Mouse (Mus musculus) heart, embryonic 16.5 days (tissue): ENCODE measurements at regions not wholly inside any gene's neighbourhood (a gene's known extent, or its start where the extent isn't known, plus 50 kb on each side); places are given as distances from the start of the nearest gene placed in this dataset.

Source experiments
- ATAC-seq: fragments of 200-750 bp; cut with Nextera tagmentation; replicated peaks from 2 replicates; pipeline ENCODE4 v1.8.0; 2017; ENCODE audit warnings: moderate number of reproducible peaks; ENCODE audit not compliant: insufficient read depth, low FRiP score; ENCODE audit errors: extremely low read depth
- H3K27ac ChIP-seq: fragments of 300-500 bp; sonication (generic); 2 replicates; pipeline ENCODE4 v1.5.1; 2014; ENCODE audit warnings: mild to moderate bottlenecking, low read length, control low read depth, moderate library complexity
- H3K27me3 ChIP-seq: fragments of 300-500 bp; sonication (generic); 2 replicates; pipeline ENCODE4 v1.6.1; 2014; ENCODE audit warnings: low read length, mixed read lengths; ENCODE audit not compliant: control insufficient read depth, insufficient read depth
- H3K36me3 ChIP-seq: fragments of 300-500 bp; sonication (generic); 2 replicates; pipeline ENCODE4 v1.6.1; 2014; ENCODE audit not compliant: control insufficient read depth, insufficient read depth
- H3K4me1 ChIP-seq: fragments of 300-500 bp; sonication (generic); 2 replicates; pipeline ENCODE4 v1.6.1; 2014; ENCODE audit warnings: low read length, mixed read lengths; ENCODE audit not compliant: control insufficient read depth, insufficient read depth
- H3K4me2 ChIP-seq: fragments of 300-500 bp; sonication (generic); 2 replicates; pipeline ENCODE4 v1.6.1; 2014; ENCODE audit warnings: low read depth, mild to moderate bottlenecking, control low read depth, low read length
- H3K4me3 ChIP-seq: fragments of 300-500 bp; sonication (generic); 2 replicates; pipeline ENCODE4 v1.5.1; 2014; ENCODE audit warnings: mild to moderate bottlenecking, control low read depth, low read length
- H3K9ac ChIP-seq: fragments of 300-500 bp; sonication (generic); 2 replicates; pipeline ENCODE4 v1.6.1; 2014; ENCODE audit warnings: low read length, control low read depth
- H3K9me3 ChIP-seq: fragments of 300-500 bp; sonication (generic); replicated peaks from 2 replicates; pipeline ENCODE4 v1.6.1; 2016; ENCODE audit warnings: low read length; ENCODE audit not compliant: control insufficient read depth
- WGBS: fragments of 180-500 bp; shearing (Covaris S2); extraction: QIAGEN DNeasy Blood & Tissue Kit; methylation state at CpG from one replicate; pipeline ENCODE4 v1.1.7; 2014; 5-methylcytosine and 5-hydroxymethylcytosine counted together

DNA sequence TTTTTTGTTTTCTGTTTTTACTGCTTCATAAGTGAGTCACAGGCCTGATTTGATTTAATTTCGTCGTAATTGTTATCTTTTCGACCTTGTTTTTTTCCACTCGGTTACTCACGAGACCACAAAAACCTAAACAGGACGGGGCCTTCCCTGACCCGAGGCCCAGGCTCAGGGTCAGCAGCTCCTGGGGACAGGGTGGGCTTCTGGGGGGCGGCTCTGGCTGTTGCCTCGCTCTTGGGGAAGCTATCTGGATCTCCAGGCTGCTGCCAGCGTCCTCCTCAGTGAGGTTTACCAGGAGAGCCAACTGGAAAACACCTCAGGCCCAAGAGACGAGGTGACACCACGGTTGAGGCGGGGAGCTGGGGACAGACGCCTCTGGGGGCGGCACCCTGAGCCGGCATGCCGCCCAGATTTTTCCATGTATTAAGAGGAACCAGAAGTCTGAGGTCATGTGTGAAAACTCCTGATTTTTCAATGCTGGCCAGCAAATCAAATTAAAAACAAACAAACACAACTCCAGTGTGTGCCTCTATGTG lies 71.8 kb upstream of the Tmem189 start:
- Histone ChIP-seq H3K9ac (no peak overlapping the region), H3K27ac (peak overlapping the region; percentile 40; the same call in 1 of the 2 replicates), H3K36me3 (no peaks in the 10 kb centered on the region), H3K4me1 (peaks cover 16% of the 10 kb centered on the region), H3K9me3 (no peaks in the 10 kb centered on the region), H3K4me3 (no peak overlapping the region), H3K4me2 (no peak overlapping the region), H3K27me3 (no peaks in the 10 kb centered on the region)
- no peak for ATAC-seq
- 69% methylated on average over 17 of the region's 17 CpGs for WGBS

DNA sequence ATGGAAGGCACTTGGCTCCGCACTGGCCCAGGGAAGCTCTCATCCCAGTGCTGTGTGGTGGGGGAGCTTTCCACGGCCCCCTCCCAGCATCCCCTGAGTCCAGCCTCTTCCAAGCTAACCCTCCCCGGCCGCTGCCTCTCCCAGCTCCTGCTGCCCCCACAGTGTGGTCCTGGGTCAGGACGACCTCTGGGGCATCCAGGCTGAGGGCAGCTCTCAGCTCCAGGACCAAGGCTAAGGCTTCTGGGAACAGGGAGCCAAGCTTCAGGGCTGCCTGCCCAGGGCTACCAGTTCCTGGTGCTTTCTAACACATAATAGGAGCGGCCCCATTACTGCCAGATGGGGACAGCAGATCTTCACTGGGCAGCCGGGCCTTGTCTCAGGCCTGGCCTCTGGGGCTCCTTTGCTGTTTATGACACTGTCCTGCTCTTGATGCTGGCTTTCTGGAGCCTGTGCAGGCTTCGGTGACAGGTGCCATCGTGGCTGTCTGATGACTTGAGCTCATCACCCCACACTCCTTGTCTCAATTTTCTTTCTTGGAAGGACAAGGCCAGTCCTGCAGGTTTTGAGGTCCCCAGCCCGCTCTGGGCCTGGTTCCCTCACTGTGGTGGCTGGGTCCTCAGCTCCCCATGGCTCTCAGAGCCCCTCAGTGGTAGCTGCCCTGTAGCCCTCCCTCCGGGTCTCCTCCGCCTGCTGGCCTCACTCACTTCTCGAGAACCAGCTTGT lies 71.2 kb upstream of the Tmem189 start:
- WGBS, result 78% methylated on average over 13 of the region's 13 CpGs
- H3K27ac ChIP-seq, result no peak overlapping the region

DNA sequence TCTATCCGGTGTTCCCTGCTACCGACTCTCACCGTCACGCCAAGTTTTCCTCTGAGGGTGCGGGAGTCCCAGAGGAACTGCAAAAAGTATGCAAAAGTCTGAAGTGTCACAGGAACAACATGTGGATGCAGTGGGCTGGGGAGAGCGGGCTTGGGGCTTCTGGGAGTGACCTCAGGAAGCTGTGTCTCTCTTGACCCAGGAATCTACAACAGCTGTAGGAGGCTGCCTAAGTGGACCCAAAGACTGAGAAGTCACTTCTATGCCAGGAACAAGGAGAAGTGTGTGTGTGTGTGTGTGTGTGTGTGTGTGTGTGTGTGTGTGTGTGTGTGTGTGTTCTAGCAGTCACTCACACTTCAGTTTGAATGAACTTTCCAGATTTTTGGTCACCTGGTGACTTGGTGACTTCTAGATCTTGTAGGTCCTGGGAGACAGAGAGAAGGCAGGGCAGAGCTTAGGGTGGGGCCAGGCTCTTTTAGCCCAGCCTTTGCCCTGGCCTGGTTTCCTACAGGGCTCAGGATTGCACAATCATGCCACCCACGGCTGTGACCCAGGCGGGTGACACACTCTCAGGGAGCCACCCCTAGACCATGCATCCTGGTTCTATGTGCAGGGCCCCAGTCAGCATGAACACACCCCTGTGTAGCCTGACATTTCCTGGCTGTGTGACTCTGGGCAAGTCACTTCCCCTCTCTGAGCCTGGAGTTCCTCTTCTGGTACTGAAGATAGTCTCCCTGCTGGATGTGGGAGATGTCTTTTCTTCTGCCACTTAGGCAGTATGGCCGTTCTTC lies 70.2 kb upstream of the Tmem189 start:
- no peak for ATAC-seq
- Histone ChIP-seq H3K9ac (no peak overlapping the region), H3K27me3 (no peaks in the 10 kb centered on the region), H3K9me3 (no peaks in the 10 kb centered on the region), H3K4me1 (peaks cover 15% of the 10 kb centered on the region), H3K4me2 (no peak overlapping the region), H3K36me3 (no peaks in the 10 kb centered on the region), H3K27ac (no peak overlapping the region), H3K4me3 (no peak overlapping the region)
- WGBS, result 87% methylated on average over 9 of the region's 9 CpGs

More for the DNA sequence above, 71.2 kb upstream of the Tmem189 start:
- H3K4me2 ChIP-seq, result no peak overlapping the region
- H3K36me3 ChIP-seq, result no peaks in the 10 kb centered on the region
- H3K9ac ChIP-seq, result no peak overlapping the region
- H3K4me1 ChIP-seq, result peaks cover 16% of the 10 kb centered on the region
- no peak for ATAC-seq
- no peak overlapping the region for H3K4me3 ChIP-seq
- no peaks in the 10 kb centered on the region for H3K27me3 ChIP-seq
- no peaks in the 10 kb centered on the region for H3K9me3 ChIP-seq

DNA sequence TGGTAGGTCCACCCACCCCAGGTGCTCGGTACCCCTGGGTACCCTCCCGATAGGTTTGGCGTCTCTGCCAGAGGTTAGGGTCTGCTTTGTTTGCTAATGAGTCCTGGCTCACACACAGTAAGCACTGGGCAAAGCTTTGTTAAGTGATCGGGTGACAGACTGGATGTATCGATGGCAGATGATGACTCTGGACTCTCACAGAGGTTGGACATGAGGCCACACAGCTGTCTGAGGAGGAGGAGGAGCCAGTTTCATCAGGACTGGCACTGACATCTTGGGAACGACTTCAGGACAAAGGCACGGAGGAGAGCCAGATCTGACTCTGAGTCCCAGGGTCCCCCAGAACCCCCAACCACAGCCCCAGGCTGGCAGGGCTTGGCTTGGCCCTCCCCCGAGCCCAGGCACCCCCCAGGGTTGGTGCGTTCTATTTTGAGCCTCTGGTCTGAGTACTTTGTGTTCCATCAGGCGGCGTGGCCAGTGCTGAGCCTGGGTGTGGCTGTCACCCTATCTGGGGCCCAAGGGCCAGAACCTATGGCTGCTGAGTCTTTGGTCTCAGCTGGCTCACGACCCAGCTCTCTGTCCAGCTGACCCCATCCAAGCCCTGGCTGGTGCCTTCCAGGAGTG lies 67.6 kb upstream of the Tmem189 start:
- Histone ChIP-seq H3K4me2 (no peak overlapping the region), H3K9ac (peak overlapping the region; percentile 59), H3K4me3 (no peak overlapping the region), H3K36me3 (no peaks in the 10 kb centered on the region), H3K9me3 (no peaks in the 10 kb centered on the region), H3K4me1 (peaks cover 17% of the 10 kb centered on the region), H3K27me3 (no peaks in the 10 kb centered on the region), H3K27ac (0 out of 2 replicates have a peak overlapping the region, but pooled peaks have one; percentile 15)
- peak; percentile 57 for ATAC-seq
- 41% methylated on average over 12 of the region's 12 CpGs for WGBS

DNA sequence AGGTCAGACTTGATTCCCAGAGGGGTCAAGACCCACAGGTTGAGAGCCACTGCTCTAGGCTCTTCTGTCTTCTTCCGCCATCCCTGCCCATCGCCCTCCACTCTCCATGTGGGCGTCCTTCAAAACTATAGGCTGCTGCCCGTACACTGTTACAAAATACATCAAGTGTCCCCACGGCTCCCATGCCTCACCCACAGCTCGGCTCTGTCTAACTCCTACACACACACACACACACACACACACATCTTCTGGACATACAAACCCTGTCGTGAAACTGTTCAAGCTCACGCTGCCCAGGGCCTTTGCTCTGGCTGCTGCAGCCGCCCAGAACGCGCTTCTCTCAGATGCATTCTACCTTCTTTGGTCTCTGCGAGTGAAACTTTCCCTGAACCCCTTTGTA lies 67.1 kb upstream of the Tmem189 start:
- Histone ChIP-seq H3K9ac (no peak overlapping the region), H3K27me3 (no peaks in the 10 kb centered on the region), H3K4me2 (no peak overlapping the region), H3K27ac (no peak overlapping the region), H3K4me3 (no peak overlapping the region), H3K4me1 (peaks cover 17% of the 10 kb centered on the region), H3K9me3 (no peaks in the 10 kb centered on the region), H3K36me3 (no peaks in the 10 kb centered on the region)
- 84% methylated on average over 12 of the region's 12 CpGs for WGBS
- no peak for ATAC-seq

DNA sequence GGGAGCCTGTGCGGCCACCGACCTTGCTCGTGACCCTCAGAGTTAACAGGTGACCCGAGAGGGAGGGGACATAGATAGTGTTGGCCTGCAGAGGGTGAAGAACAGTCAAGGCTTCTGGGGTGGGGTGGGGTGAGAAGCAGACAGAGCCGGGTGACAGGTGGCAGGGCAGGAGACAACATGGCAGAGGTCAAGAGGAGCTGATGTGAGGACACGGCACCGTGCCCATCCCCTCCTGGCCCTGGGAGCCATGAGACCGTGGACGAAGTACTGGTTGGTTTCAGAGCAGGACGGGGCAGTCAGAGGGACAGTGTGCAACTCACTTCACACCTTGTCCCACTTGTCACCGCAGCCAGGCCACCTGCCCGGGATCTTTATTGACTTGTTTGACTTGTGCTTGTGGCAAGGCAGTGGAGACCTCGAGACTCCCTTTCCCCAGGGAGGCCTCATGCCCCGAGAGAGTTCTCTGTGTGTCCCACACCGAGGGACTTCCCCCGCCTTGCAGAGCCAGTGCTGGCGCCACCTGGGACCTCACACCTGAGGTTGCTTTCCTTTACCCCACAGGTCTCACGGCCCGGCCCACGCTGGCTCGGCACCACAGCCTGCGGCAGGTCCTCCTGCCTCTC lies 65.4 kb upstream of the Tmem189 start:
- ATAC-seq, result no peak
- 59% methylated on average over 22 of the region's 22 CpGs for WGBS
- Histone ChIP-seq H3K27ac (no peak overlapping the region), H3K27me3 (no peaks in the 10 kb centered on the region), H3K4me3 (no peak overlapping the region), H3K4me1 (peaks cover 17% of the 10 kb centered on the region), H3K9ac (no peak overlapping the region), H3K36me3 (no peaks in the 10 kb centered on the region), H3K9me3 (no peaks in the 10 kb centered on the region), H3K4me2 (no peak overlapping the region)

DNA sequence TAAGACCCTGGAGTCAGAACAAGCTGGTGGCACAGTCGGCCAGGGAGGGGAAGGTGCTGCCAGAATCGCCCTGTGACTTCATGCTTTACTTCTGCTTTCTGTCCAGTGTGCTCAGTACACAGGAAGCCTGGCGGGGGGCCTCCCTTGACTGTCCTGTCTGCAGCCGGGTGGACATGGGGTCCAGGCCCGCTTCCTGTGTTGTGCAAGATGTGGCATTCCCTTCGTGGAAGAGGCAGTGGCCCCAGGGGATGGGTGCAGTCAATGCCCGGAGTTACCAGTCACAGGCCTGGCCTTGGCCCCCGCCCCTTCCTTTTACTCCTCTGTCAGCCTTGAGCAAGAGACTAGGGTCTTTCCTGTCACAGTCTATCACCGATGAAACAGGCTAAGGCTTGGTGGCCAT lies 64.3 kb upstream of the Tmem189 start:
- H3K9me3 ChIP-seq, result no peaks in the 10 kb centered on the region
- H3K4me1 ChIP-seq, result peaks cover 17% of the 10 kb centered on the region
- no peaks in the 10 kb centered on the region for H3K27me3 ChIP-seq
- no peak overlapping the region for H3K27ac ChIP-seq
- no peak overlapping the region for H3K4me3 ChIP-seq
- no peak overlapping the region for H3K4me2 ChIP-seq
- no peaks in the 10 kb centered on the region for H3K36me3 ChIP-seq
- WGBS, result 67% methylated on average over 9 of the region's 9 CpGs
- no peak overlapping the region for H3K9ac ChIP-seq
- ATAC-seq, result no peak

DNA sequence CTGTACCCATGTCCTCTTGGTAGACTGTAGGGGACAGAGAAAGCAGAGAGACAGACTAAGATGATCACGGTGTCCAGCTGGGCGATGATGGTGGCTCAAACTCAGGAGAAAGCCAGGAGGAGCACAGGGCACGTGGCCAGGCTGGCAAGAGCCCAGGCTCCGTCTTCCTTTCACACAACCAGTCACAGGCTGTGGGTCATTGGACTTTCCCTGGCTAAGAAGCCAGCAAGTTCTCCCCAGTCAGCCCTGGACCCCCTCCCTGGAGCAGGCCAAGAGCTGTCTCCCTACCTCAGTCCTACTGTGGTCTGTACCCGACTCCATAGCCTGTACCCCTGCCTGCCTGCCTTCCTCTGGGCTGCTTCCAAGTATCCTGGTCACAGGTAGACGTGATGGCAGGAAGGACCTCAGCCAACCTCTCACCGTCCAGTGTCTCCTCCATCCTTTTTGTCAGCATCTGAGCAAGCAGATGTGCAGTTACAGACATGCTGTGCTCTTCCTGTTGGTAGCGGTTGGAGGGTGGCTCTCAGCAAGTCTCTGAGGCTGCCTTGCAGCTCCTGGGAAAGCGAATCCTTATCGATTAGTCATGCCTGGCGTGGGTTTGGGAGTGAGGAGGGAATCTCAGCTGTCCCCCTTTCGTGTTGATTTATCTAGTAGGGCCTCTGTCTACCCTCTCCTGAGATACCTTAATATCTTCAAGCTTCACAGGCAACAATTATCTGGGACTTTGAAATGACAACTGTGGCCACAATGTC lies 63.4 kb upstream of the Tmem189 start:
- no peak for ATAC-seq
- H3K36me3 ChIP-seq, result no peaks in the 10 kb centered on the region
- H3K9me3 ChIP-seq, result no peaks in the 10 kb centered on the region
- no peak overlapping the region for H3K4me2 ChIP-seq
- H3K4me1 ChIP-seq, result peaks cover 17% of the 10 kb centered on the region
- H3K9ac ChIP-seq, result no peak overlapping the region
- no peak overlapping the region for H3K27ac ChIP-seq
- H3K27me3 ChIP-seq, result no peaks in the 10 kb centered on the region
- H3K4me3 ChIP-seq, result no peak overlapping the region
- WGBS, result 60% methylated on average over 12 of the region's 12 CpGs
